Mouse (Mus musculus) midbrain, embryonic 14.5 days (tissue): ENCODE data around the gene Igdcc3. TPM values are rescaled to one million over a fixed set of nuclear protein-coding genes. Genes with fewer than 3 reads are reported as not detected.
A peak's percentile ranks its signal among the peaks of the same experiment; 100 is the strongest.

Source experiments
- ATAC-seq: fragments of 200-750 bp; cut with Nextera tagmentation; 2 replicates; pipeline ENCODE4 v1.8.0; 2017; ENCODE audit warnings: moderate number of reproducible peaks, moderate library complexity; ENCODE audit not compliant: low FRiP score, low TSS enrichment
- DNase-seq: peaks from one replicate; pipeline ENCODE4 v3.0.0-alpha.2; 2015
- H3K27ac ChIP-seq: fragments of 300-500 bp; sonication (generic); replicated peaks from 2 replicates; pipeline ENCODE4 v1.5.1; 2014; ENCODE audit warnings: mild to moderate bottlenecking, low read depth, low read length, moderate library complexity
- H3K27me3 ChIP-seq: fragments of 300-500 bp; sonication (generic); 2 replicates; pipeline ENCODE4 v1.6.1; 2014; ENCODE audit warnings: low read length, control low read depth, mixed read lengths; ENCODE audit not compliant: control insufficient read depth, insufficient read depth
- H3K36me3 ChIP-seq: fragments of 300-500 bp; sonication (generic); 2 replicates; pipeline ENCODE4 v1.6.1; 2014; ENCODE audit warnings: low read length, control low read depth; ENCODE audit not compliant: control insufficient read depth, insufficient read depth
- H3K4me1 ChIP-seq: fragments of 300-500 bp; sonication (generic); 2 replicates; pipeline ENCODE4 v1.6.1; 2014; ENCODE audit warnings: mild to moderate bottlenecking, antibody characterized with exemption, low read length, control low read depth; ENCODE audit not compliant: control insufficient read depth, insufficient read depth
- H3K4me2 ChIP-seq: fragments of 300-500 bp; sonication (generic); 2 replicates; pipeline ENCODE4 v1.6.1; 2014; ENCODE audit warnings: mild to moderate bottlenecking, low read length, moderate library complexity
- H3K4me3 ChIP-seq: fragments of 300-500 bp; sonication (generic); replicated peaks from 2 replicates; pipeline ENCODE4 v1.5.1; 2014; ENCODE audit warnings: low read depth, low read length
- H3K9ac ChIP-seq: fragments of 300-500 bp; sonication (generic); replicated peaks from 2 replicates; pipeline ENCODE4 v1.6.1; 2014; ENCODE audit warnings: mild to moderate bottlenecking, low read length, moderate library complexity
- H3K9me3 ChIP-seq: fragments of 300-500 bp; sonication (generic); 2 replicates; pipeline ENCODE4 v1.6.1; 2016; ENCODE audit warnings: low read length, control low read depth, mixed read lengths; ENCODE audit not compliant: control insufficient read depth
- WGBS: fragments of 180-500 bp; shearing (Covaris S2); extraction: QIAGEN DNeasy Blood & Tissue Kit; methylation state at CpG from one replicate; pipeline ENCODE4 v1.1.7; 2014; 5-methylcytosine and 5-hydroxymethylcytosine counted together
- polyA plus RNA-seq: library from polyadenylated mRNA; unstranded; fragments of >200 nt; fragmentation: Nextera tagmentation; extraction: Ambion mirVana; gene quantifications from 2 replicates; pipeline ENCODE4 v1.2.1, GENCODE M21; 2014

The Igdcc3 gene
- polyA plus RNA-seq, 1 experiment from 2014 or later = 14.1 TPM

- Histone ChIP-seq H3K9ac (peak overlapping the region; percentile 26; the same call in 1 of the 2 replicates), H3K27me3 (no peaks in the 10 kb centered on the region), H3K4me2 (peak overlapping the region; percentile 22), H3K4me1 (peaks cover 31% of the 10 kb centered on the region), H3K4me3 (no peak overlapping the region), H3K27ac (0 out of 2 replicates have a peak overlapping the region, but pooled peaks have one; percentile 14), H3K36me3 (peaks cover 63% of the 10 kb centered on the region), H3K9me3 (no peaks in the 10 kb centered on the region)
- 52% methylated on average over 5 of the region's 5 CpGs for WGBS
- ATAC-seq (no peak), DNase-seq (no peak)
Observed at GRCm38 (mm10) chr9:65146001-65146400, 5.0 kb downstream of the Igdcc3 start.

GRCm38 (mm10) chr9:65148507-65148906, 7.5 kb downstream of the Igdcc3 start:
- no peaks in the 10 kb centered on the region for H3K9me3 ChIP-seq
- ATAC-seq (no peak), DNase-seq (no peak)
- no peak overlapping the region for H3K27ac ChIP-seq
- H3K4me1 ChIP-seq = peaks cover 30% of the 10 kb centered on the region
- 79% methylated on average over 7 of the region's 7 CpGs for WGBS
- H3K4me2 ChIP-seq = no peak overlapping the region
- no peak overlapping the region for H3K4me3 ChIP-seq
- no peak overlapping the region for H3K9ac ChIP-seq
- no peaks in the 10 kb centered on the region for H3K27me3 ChIP-seq
- peaks cover 64% of the 10 kb centered on the region for H3K36me3 ChIP-seq

DNA sequence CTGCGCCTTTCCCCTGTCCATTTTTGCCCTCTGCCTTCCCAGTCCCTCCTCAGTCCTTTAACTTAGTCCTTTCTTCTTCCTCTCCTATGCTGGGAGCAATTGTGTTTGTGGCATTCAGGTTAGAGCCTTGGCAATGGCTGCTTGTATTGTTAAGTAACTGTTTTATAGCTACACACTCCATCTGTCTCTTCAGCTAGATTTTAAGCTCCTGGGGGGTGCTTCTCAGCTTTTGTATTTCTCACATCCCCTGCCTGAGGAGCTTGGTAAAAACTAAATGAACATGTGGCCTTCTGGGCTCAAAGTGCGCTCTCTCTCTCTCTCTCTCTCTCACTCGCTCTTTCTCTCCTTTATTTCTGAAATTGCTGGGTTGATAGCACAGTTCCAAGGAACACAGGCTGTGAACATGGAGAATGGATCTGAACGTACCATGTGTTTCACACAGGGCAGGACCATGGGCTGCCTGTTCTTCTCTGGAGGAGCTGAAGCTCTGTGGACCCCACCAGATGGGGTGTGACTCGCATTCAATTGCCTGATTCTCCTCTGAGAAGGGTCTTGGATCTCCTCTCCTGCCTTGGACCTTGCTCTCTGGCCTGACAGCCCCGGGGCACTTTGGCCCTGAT, 11.8 kb downstream of the Igdcc3 start:
- peaks cover 46% of the 10 kb centered on the region for H3K4me1 ChIP-seq
- ATAC-seq (peak; percentile 59), DNase-seq (peak; percentile 20)
- peaks cover 33% of the 10 kb centered on the region for H3K36me3 ChIP-seq
- H3K9me3 ChIP-seq = no peaks in the 10 kb centered on the region
- H3K4me3 ChIP-seq = no peak overlapping the region
- H3K27ac ChIP-seq = peak overlapping the region; percentile 86
- H3K9ac ChIP-seq = peak overlapping the region; percentile 34; the same call in 1 of the 2 replicates
- 12% methylated on average over 6 of the region's 6 CpGs for WGBS
- 0 out of 2 replicates have a peak overlapping the region, but pooled peaks have one; percentile 12 for H3K4me2 ChIP-seq
- no peaks in the 10 kb centered on the region for H3K27me3 ChIP-seq

GRCm38 (mm10) chr9:65153331-65153711, 12.3 kb downstream of the Igdcc3 start:
- H3K4me2 ChIP-seq = 0 out of 2 replicates have a peak overlapping the region, but pooled peaks have one; percentile 12

DNA sequence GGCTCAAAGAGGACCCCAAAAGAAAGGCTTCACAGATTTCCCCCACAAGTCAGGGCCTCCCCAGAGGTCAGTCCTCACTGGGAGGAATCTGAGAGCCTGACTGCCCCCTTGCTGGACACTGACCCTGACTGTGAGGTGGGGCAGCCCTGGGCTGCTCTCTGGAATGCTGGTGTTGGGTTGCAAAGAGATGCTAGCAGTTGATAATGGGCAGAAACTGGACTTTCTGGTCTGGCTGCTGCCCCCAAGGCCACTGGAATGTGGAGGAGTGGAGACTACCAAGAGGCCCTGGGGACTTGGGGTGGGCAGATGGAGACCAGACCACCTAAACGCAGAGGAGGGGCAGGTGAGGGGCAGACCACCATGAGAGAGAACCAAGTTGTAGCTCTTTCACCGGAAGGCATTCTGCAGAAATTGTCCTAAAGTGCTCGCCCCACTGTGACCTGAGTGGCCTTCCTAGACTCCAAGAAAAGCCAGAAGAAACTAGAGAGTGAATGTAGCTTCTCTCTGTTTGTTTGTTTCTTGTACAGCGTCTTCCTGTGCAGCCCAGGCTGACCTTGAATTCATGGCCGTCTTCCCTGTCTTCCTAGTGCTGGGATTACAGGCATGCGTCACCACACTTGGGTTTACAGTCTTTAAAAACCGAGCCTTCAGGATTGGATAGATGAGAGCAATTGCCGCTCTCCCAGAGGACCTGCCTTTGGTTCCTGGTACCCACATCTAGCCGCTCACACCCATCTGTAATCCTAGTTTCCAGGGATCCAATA, 13.9 kb downstream of the Igdcc3 start:
- Histone ChIP-seq H3K4me3 (no peak overlapping the region), H3K27ac (peak overlapping the region; percentile 86; the same call in 1 of the 2 replicates), H3K9me3 (no peaks in the 10 kb centered on the region), H3K36me3 (peaks cover 18% of the 10 kb centered on the region), H3K27me3 (no peaks in the 10 kb centered on the region), H3K4me2 (no peak overlapping the region), H3K4me1 (peaks cover 54% of the 10 kb centered on the region), H3K9ac (0 out of 2 replicates have a peak overlapping the region, but pooled peaks have one; percentile 6)
- ATAC-seq = no peak
- 77% methylated on average over 9 of the region's 9 CpGs for WGBS
- DNase-seq = no peak

More at GRCm38 (mm10) chr9:65153331-65153711, 12.3 kb downstream of the Igdcc3 start:
- Histone ChIP-seq H3K36me3 (peaks cover 28% of the 10 kb centered on the region), H3K27me3 (no peaks in the 10 kb centered on the region), H3K4me1 (peaks cover 49% of the 10 kb centered on the region), H3K9me3 (no peaks in the 10 kb centered on the region), H3K27ac (peak overlapping the region; percentile 86), H3K9ac (peak overlapping the region; percentile 34; the same call in 1 of the 2 replicates), H3K4me3 (no peak overlapping the region)
- ATAC-seq (peak; percentile 79), DNase-seq (peak; percentile 73)
- WGBS = 0% methylated on average over 5 of the region's 5 CpGs

DNA sequence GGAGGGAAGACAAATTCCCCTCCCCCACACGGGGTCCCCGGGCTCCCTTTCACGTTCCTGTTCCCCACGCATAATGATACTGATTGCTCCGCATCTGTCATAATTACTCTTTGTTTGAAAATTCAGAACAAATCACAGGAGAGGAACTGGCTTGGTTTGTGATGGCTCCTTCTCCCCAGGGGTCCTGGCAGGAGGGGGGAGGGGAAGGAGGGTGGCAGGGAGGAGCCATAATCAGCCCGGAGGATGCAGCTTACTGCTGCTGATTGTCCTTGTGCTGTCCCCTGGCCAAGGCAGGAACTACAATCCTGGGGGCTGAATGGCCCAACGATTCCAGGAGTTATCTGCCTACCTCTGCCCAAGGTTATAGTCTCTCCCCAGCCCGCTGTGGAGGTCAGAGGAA, 15.6 kb downstream of the Igdcc3 start:
- H3K9ac ChIP-seq = peak overlapping the region; percentile 1; the same call in 1 of the 2 replicates
- no peaks in the 10 kb centered on the region for H3K9me3 ChIP-seq
- WGBS = 2% methylated on average over 8 of the region's 8 CpGs
- H3K4me2 ChIP-seq = peak overlapping the region; percentile 27; the same call in 1 of the 2 replicates
- H3K27ac ChIP-seq = peak overlapping the region; percentile 33
- peaks cover 69% of the 10 kb centered on the region for H3K4me1 ChIP-seq
- peaks cover 7% of the 10 kb centered on the region; the same call in 1 of the 2 replicates for H3K36me3 ChIP-seq
- H3K4me3 ChIP-seq = no peak overlapping the region
- ATAC-seq (0 out of 2 replicates have a peak, but pooled peaks have one; percentile 32), DNase-seq (peak; percentile 70)
- no peaks in the 10 kb centered on the region for H3K27me3 ChIP-seq

- no peak for DNase-seq
- WGBS = 39% methylated on average over 6 of the region's 6 CpGs
- no peak overlapping the region for H3K4me3 ChIP-seq
- ATAC-seq = no peak
- H3K4me2 ChIP-seq = no peak overlapping the region
- H3K9ac ChIP-seq = no peak overlapping the region
- H3K4me1 ChIP-seq = peaks cover 76% of the 10 kb centered on the region
- no peaks in the 10 kb centered on the region for H3K9me3 ChIP-seq
- no peaks in the 10 kb centered on the region for H3K27me3 ChIP-seq
- H3K27ac ChIP-seq = no peak overlapping the region
- peaks cover 7% of the 10 kb centered on the region; the same call in 1 of the 2 replicates for H3K36me3 ChIP-seq
Observed at GRCm38 (mm10) chr9:65157631-65158030, 16.6 kb downstream of the Igdcc3 start.

DNA sequence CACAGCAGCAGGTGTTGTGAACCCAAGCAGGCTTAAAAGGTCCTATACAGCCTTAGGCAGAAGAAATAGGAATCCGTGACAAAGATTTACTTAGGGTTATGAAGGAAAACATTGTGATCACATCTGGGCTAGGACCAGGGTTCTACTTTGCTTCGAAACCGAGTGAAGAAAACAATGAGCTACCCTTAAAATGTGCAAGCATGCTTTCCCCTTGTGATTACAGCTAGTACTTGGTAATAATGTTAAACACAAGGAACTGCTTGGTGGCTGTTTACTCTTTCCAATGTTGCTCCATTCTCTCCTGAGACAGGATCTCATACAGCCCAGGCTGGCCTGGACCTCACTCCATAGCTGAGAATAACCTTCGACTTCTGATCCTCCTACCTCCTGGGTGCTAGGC, 20.2 kb downstream of the Igdcc3 start:
- ATAC-seq = no peak
- H3K4me2 ChIP-seq = no peak overlapping the region
- no peaks in the 10 kb centered on the region for H3K9me3 ChIP-seq
- peak overlapping the region; percentile 85; the same call in 1 of the 2 replicates for H3K27ac ChIP-seq
- no peak overlapping the region for H3K9ac ChIP-seq
- 12% methylated on average over 4 of the region's 4 CpGs for WGBS
- peak; percentile 23 for DNase-seq
- no peaks in the 10 kb centered on the region for H3K27me3 ChIP-seq
- peaks cover 55% of the 10 kb centered on the region for H3K4me1 ChIP-seq
- H3K36me3 ChIP-seq = 0 out of 2 replicates have a peak, but pooled peaks cover 5% of the 10 kb centered on the region
- no peak overlapping the region for H3K4me3 ChIP-seq
